Mouse (Mus musculus): ENCODE results near the gene Aqp9.

GRCm38 (mm10) chr9:71128911-71129310 lies 39.6 kb downstream of the Aqp9 start:
- TF ChIP-seq CTCF (IDR thresholded peaks at IDR 0.05; ENCODE audit: borderline replicate concordance, insufficient read depth, low read depth, low read length) (0 out of 2 replicates have a peak, but pooled peaks have one; percentile 1), POLR2A (IDR thresholded peaks at IDR 0.05; ENCODE audit: borderline replicate concordance, insufficient read depth, low read length) (no peak)

All from cerebellum, adult 2 months (tissue).